Mouse (Mus musculus): Measurements from ENCODE around the gene Arl2bp. TPM values are rescaled to one million over a fixed set of nuclear protein-coding genes. Genes with fewer than 3 reads are reported as not detected.

Gene Arl2bp
- 101 and 111 TPM in 2 replicates for polyA plus RNA-seq (2015; fragmentation: Nextera tagmentation; extraction: Ambion mirVana)

GRCm38 (mm10) chr8:94666456-94667308 is at the start of gene Arl2bp:
Gene Arl2bp, plus strand, starts transcription at chr8:94666600.

DNA sequence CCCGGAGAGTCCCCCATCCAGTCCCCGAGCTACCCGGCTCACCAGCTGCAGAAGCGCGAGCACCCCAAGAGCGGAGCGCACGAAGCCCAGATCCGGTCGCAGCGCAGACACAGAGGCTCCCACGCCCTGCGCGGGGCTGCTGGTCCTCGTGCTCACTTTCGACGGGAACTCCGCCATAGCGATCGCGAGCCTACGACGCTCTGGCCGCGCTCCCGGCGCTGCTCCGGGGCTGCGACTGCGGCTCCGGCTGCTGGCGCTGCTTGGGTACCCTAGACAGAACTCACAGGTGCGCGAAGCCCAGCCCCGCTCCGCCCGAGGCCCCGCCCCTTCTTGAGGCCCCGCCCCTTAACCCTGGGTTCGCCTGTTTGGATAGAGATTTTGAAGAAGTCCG is 29.6 kb downstream of the Arl2bp start, which contains the start of gene Pllp:
Pllp (minus strand) TSS at position 285 of the 391 bp plus-strand sequence.

Other genes with a start within 250 kb of the Arl2bp start
- gene Nlrc5, start 232.2 kb upstream of the Arl2bp start, polyA plus RNA-seq (2015; fragmentation: Nextera tagmentation; extraction: Ambion mirVana) = 0.79 and 1.3 TPM in 2 replicates
- gene Cpne2, start 133.6 kb upstream of the Arl2bp start, polyA plus RNA-seq (2015; fragmentation: Nextera tagmentation; extraction: Ambion mirVana) = 11.7 and 13.1 TPM in 2 replicates
- gene Rspry1, start 64.7 kb upstream of the Arl2bp start, polyA plus RNA-seq (2015; fragmentation: Nextera tagmentation; extraction: Ambion mirVana) = 16.6 and 17.8 TPM in 2 replicates
- gene Fam192a, start 64.6 kb upstream of the Arl2bp start, polyA plus RNA-seq (2015; fragmentation: Nextera tagmentation; extraction: Ambion mirVana) = 30.3 and 36.6 TPM in 2 replicates
- 43.5 and 49.2 TPM in 2 replicates for gene Pllp, start 29.7 kb downstream of the Arl2bp start, polyA plus RNA-seq (2015; fragmentation: Nextera tagmentation; extraction: Ambion mirVana)
- 0.05 TPM in 1 of 2 replicates, not detected in the other for gene Ccl22, start 79.0 kb downstream of the Arl2bp start, polyA plus RNA-seq (2015; fragmentation: Nextera tagmentation; extraction: Ambion mirVana)
- 8.6 and 9.6 TPM in 2 replicates for gene Cx3cl1, start 105.4 kb downstream of the Arl2bp start, polyA plus RNA-seq (2015; fragmentation: Nextera tagmentation; extraction: Ambion mirVana)
- 0.73 TPM in 1 of 2 replicates, not detected in the other for gene Ccl17, start 143.9 kb downstream of the Arl2bp start, polyA plus RNA-seq (2015; fragmentation: Nextera tagmentation; extraction: Ambion mirVana)
- 50.5 and 54.1 TPM in 2 replicates for gene Coq9, start 171.7 kb downstream of the Arl2bp start, polyA plus RNA-seq (2015; fragmentation: Nextera tagmentation; extraction: Ambion mirVana)
- 54.3 and 61.0 TPM in 2 replicates for gene Ciapin1, start 171.8 kb downstream of the Arl2bp start, polyA plus RNA-seq (2015; fragmentation: Nextera tagmentation; extraction: Ambion mirVana)
- 93.9 and 99.1 TPM in 2 replicates for gene Polr2c, start 190.8 kb downstream of the Arl2bp start, polyA plus RNA-seq (2015; fragmentation: Nextera tagmentation; extraction: Ambion mirVana)
- 18.9 and 21.5 TPM in 2 replicates for gene Dok4, start 209.7 kb downstream of the Arl2bp start, polyA plus RNA-seq (2015; fragmentation: Nextera tagmentation; extraction: Ambion mirVana)

Data from urinary bladder, postnatal 0 days (tissue).